Mouse (Mus musculus): Measurements from ENCODE around the gene Stmnd1. TPM values are rescaled to one million over a fixed set of nuclear protein-coding genes. Genes with fewer than 3 reads are reported as not detected.
"Not testable (repeated sequence)": the region's sequence is repeated elsewhere in the genome, so short reads cannot be mapped to it uniquely, and the experiment has no call there.

The Stmnd1 gene
- polyA plus RNA-seq, 1 experiment = 0.15 TPM

- Histone ChIP-seq H3K4me1 (ENCODE audit: control insufficient read depth, insufficient read depth, low read length) (no peaks in the 10 kb centered on the region), H3K27me3 (ENCODE audit: control insufficient read depth, insufficient read depth, low read length) (no peaks in the 10 kb centered on the region), H3K4me3 (replicated peaks; ENCODE audit: insufficient read depth, low read depth, low read length) (no peak overlapping the region), H3K27ac (ENCODE audit: insufficient read depth, low read length) (no peak overlapping the region)
- no peak for DNase-seq
- TF ChIP-seq CTCF (IDR thresholded peaks at IDR 0.05; ENCODE audit: borderline replicate concordance, insufficient read depth, low read depth, low read length) = no peak
- no peak for TF ChIP-seq POLR2A (IDR thresholded peaks at IDR 0.05; ENCODE audit: borderline replicate concordance, insufficient read depth, low read length)
Observed at GRCm38 (mm10) chr13:46294365-46294764, 20.8 kb downstream of the Stmnd1 start.

GRCm38 (mm10) chr13:46297701-46298100 is 24.2 kb downstream of the Stmnd1 start:
- WGBS = 95% methylated on average over 4 of the region's 4 CpGs
- Histone ChIP-seq H3K27me3 (ENCODE audit: control insufficient read depth, insufficient read depth, low read length) (no peaks in the 10 kb centered on the region), H3K27ac (ENCODE audit: insufficient read depth, low read length) (no peak overlapping the region), H3K4me1 (ENCODE audit: control insufficient read depth, insufficient read depth, low read length) (no peaks in the 10 kb centered on the region), H3K4me3 (replicated peaks; ENCODE audit: insufficient read depth, low read depth, low read length) (no peak overlapping the region)
- TF ChIP-seq POLR2A (IDR thresholded peaks at IDR 0.05; ENCODE audit: borderline replicate concordance, insufficient read depth, low read length) (no peak), CTCF (IDR thresholded peaks at IDR 0.05; ENCODE audit: borderline replicate concordance, insufficient read depth, low read depth, low read length) (no peak)
- DNase-seq = no peak

DNA sequence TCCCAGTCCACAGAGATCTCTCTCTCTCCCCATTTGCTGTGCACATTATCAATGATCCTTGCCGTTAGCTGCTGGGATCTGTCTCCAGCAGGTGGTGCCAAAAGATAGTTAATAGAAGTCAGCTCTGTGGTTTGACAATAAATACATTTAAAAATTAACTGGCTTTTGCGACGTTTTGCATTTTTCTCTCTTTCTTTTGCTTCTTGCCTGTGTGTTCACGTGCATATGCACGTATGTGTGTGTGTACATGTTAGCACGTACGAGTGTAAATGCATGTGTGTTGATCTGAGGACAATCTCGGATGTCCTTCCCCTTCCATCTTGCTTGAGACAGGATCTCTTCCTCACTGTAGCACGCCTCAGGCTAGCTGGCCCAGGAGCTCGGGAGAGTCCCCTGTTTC is 37.3 kb downstream of the Stmnd1 start:
- TF ChIP-seq CTCF (IDR thresholded peaks at IDR 0.05; ENCODE audit: borderline replicate concordance, insufficient read depth, low read depth, low read length) (peak; percentile 70), POLR2A (IDR thresholded peaks at IDR 0.05; ENCODE audit: borderline replicate concordance, insufficient read depth, low read length) (no peak)
- WGBS = 36% methylated on average over 10 of the region's 10 CpGs
- Histone ChIP-seq H3K4me3 (replicated peaks; ENCODE audit: insufficient read depth, low read depth, low read length) (no peak overlapping the region), H3K27ac (ENCODE audit: insufficient read depth, low read length) (no peak overlapping the region), H3K4me1 (ENCODE audit: control insufficient read depth, insufficient read depth, low read length) (no peaks in the 10 kb centered on the region; the same call in 1 of the 2 replicates), H3K27me3 (ENCODE audit: control insufficient read depth, insufficient read depth, low read length) (no peaks in the 10 kb centered on the region; the same call in 1 of the 2 replicates)
- DNase-seq = peak; percentile 61 to 62

DNA sequence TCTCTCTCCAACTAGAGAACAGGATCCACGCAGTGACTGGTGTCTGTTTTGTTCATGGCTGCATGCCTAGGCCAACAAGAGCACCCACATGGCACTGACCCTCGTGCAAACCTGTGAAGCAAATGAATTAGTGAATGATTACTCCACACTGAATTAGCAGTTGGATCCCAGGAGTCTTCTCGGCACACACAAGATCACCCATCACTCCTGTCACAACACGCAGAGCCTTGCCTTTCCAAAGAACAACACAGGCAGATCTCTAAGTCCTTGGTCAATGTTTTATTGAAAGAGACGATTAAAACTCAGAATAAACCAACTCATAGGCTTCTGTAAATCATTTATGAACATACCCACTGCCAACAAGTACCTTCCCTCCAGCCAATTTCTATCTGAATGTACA is 39.7 kb downstream of the Stmnd1 start:
- no peak for DNase-seq
- H3K27me3 ChIP-seq (ENCODE audit: control insufficient read depth, insufficient read depth, low read length) = no peaks in the 10 kb centered on the region; the same call in 1 of the 2 replicates
- WGBS = 81% methylated on average over 5 of the region's 5 CpGs
- no peak overlapping the region for H3K27ac ChIP-seq (ENCODE audit: insufficient read depth, low read length)
- no peak overlapping the region for H3K4me3 ChIP-seq (replicated peaks; ENCODE audit: insufficient read depth, low read depth, low read length)
- no peak for TF ChIP-seq POLR2A (IDR thresholded peaks at IDR 0.05; ENCODE audit: borderline replicate concordance, insufficient read depth, low read length)
- no peak for TF ChIP-seq CTCF (IDR thresholded peaks at IDR 0.05; ENCODE audit: borderline replicate concordance, insufficient read depth, low read depth, low read length)
- H3K4me1 ChIP-seq (ENCODE audit: control insufficient read depth, insufficient read depth, low read length) = no peaks in the 10 kb centered on the region; the same call in 1 of the 2 replicates

DNA sequence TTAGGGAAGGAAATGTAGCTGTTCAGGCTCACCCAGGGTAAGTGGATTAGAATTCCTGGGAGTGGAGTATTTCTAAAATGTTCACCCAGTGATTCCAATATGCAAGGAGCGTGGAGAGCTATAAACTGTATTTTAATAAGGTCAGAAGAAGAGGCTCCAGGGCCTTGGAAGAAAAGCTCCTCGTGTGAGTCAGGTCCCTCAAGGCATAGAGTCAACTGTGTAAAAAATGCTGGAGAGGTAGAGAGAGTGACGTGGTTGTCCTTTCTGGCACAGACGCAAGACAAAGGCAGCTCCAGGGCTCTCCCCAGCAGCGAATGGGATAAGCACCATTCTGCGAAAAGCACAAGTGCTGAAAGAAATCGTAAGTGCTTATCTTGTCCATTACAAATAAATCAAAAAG is 41.6 kb downstream of the Stmnd1 start:
- H3K4me1 ChIP-seq (ENCODE audit: control insufficient read depth, insufficient read depth, low read length) = no peaks in the 10 kb centered on the region; the same call in 1 of the 2 replicates
- H3K27me3 ChIP-seq (ENCODE audit: control insufficient read depth, insufficient read depth, low read length) = no peaks in the 10 kb centered on the region; the same call in 1 of the 2 replicates
- H3K27ac ChIP-seq (ENCODE audit: insufficient read depth, low read length) = no peak overlapping the region
- no peak overlapping the region for H3K4me3 ChIP-seq (replicated peaks; ENCODE audit: insufficient read depth, low read depth, low read length)
- WGBS = 87% methylated on average over 7 of the region's 7 CpGs
- DNase-seq = no peak
- TF ChIP-seq POLR2A (IDR thresholded peaks at IDR 0.05; ENCODE audit: borderline replicate concordance, insufficient read depth, low read length) (no peak), CTCF (IDR thresholded peaks at IDR 0.05; ENCODE audit: borderline replicate concordance, insufficient read depth, low read depth, low read length) (no peak)

- Histone ChIP-seq H3K27ac (ENCODE audit: insufficient read depth, low read length) (no peak overlapping the region), H3K4me1 (ENCODE audit: control insufficient read depth, insufficient read depth, low read length) (no peaks in the 10 kb centered on the region), H3K27me3 (ENCODE audit: control insufficient read depth, insufficient read depth, low read length) (no peaks in the 10 kb centered on the region), H3K4me3 (replicated peaks; ENCODE audit: insufficient read depth, low read depth, low read length) (no peak overlapping the region)
- no peak for DNase-seq
- WGBS = 55% methylated on average over 4 of the region's 4 CpGs
- TF ChIP-seq CTCF (IDR thresholded peaks at IDR 0.05; ENCODE audit: borderline replicate concordance, insufficient read depth, low read depth, low read length) (no peak), POLR2A (IDR thresholded peaks at IDR 0.05; ENCODE audit: borderline replicate concordance, insufficient read depth, low read length) (no peak)
Observed at GRCm38 (mm10) chr13:46326351-46326985, 52.9 kb downstream of the Stmnd1 start.

DNA sequence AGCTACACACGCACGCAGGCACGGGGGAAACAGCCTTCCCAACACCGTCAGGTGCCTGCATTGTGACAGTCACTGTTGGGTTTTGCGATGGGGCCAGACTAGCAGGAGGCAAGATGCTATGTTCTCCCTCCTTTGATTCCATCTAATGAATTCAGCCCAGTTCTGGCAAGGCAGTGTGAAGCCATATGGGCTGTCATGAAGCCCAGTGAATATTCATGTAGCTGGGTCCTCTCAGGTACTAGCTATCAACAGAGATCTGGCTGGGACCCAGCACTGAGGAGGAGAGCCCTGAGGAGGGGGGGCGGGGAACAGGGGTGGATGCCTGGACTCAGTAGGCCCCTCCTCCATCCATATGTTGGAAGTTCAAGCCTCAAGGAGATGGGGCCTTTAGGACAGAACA is 61.5 kb downstream of the Stmnd1 start:
- Histone ChIP-seq H3K4me3 (replicated peaks; ENCODE audit: insufficient read depth, low read depth, low read length) (peak overlapping the region; percentile 31), H3K27ac (ENCODE audit: insufficient read depth, low read length) (no peak overlapping the region), H3K27me3 (ENCODE audit: control insufficient read depth, insufficient read depth, low read length) (no peaks in the 10 kb centered on the region), H3K4me1 (ENCODE audit: control insufficient read depth, insufficient read depth, low read length) (peaks cover 8% of the 10 kb centered on the region)
- WGBS = 14% methylated on average over 6 of the region's 6 CpGs
- TF ChIP-seq CTCF (IDR thresholded peaks at IDR 0.05; ENCODE audit: borderline replicate concordance, insufficient read depth, low read depth, low read length) (no peak), POLR2A (IDR thresholded peaks at IDR 0.05; ENCODE audit: borderline replicate concordance, insufficient read depth, low read length) (peak; percentile 21; the same call in 1 of the 2 replicates)
- peak; percentile 90 to 98 for DNase-seq

GRCm38 (mm10) chr13:46336281-46336680 is 62.8 kb downstream of the Stmnd1 start:
- not testable (repeated sequence) for H3K4me3 ChIP-seq (replicated peaks; ENCODE audit: insufficient read depth, low read depth, low read length); H3K27me3 ChIP-seq (ENCODE audit: control insufficient read depth, insufficient read depth, low read length); H3K4me1 ChIP-seq (ENCODE audit: control insufficient read depth, insufficient read depth, low read length); H3K27ac ChIP-seq (ENCODE audit: insufficient read depth, low read length)
- peak in 1 of 2 experiments; percentile 17 for DNase-seq
- 25% methylated on average over 1 of the region's 1 CpGs for WGBS
